Mouse (Mus musculus): ENCODE data around the gene Lgsn. TPM values are rescaled to one million over a fixed set of nuclear protein-coding genes. Genes with fewer than 3 reads are reported as not detected.

Lgsn gene
- polyA plus RNA-seq, 1 experiment from 2014 or later, result not detected

DNA sequence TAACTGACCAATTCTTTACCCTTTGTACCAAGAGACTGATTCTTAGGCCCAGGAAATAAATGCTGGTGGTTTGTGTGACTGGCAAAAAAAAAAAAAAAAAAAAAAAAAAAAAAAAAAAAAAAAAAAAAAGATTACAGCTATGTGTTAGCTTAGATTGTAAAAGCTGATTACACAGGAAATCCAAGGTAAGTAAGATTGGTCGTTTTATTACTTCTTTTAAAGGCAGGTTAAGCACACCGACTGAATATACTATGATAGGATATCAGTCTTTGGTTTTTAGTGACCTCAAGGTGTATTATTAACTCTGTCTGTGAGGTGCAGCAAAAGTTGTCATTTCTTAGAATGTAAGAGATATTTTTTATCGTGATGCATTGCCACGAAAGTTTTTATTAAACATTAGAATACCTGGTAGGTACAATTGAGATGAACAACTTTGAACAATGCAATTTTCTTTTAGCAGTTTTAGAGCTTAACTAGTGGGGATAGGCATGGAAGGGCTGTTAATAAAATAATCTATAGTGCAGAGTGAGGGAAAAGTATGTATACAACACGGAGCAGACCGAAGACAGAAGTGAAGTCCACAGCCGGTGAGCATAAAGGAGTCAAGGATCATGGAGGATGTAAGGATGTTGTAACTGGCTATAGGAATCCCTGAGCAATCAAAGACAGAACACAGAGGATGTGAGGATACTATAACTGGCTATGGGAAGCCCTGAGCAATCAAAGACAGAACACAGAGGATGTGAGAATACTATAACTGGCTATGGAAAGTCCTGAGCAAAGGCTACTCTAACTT is 10.7 kb upstream of the Lgsn start:
- 90% methylated on average over 7 of the region's 7 CpGs for WGBS
- Histone ChIP-seq H3K27me3 (replicated peaks) (no peaks in the 10 kb centered on the region), H3K27ac (no peak overlapping the region), H3K9me3 (no peaks in the 10 kb centered on the region), H3K4me1 (no peaks in the 10 kb centered on the region), H3K4me3 (no peak overlapping the region), H3K9ac (no peak overlapping the region), H3K36me3 (no peaks in the 10 kb centered on the region), H3K4me2 (replicated peaks) (no peak overlapping the region)
- no peak for ATAC-seq (ENCODE audit: low FRiP score, low read depth)

GRCm38 (mm10) chr1:31175401-31175800 is 800 bp upstream of the Lgsn start:
- 75% methylated on average over 3 of the region's 3 CpGs for WGBS
- Histone ChIP-seq H3K4me2 (replicated peaks) (no peak overlapping the region), H3K27me3 (replicated peaks) (no peaks in the 10 kb centered on the region), H3K9ac (no peak overlapping the region), H3K4me3 (no peak overlapping the region), H3K27ac (no peak overlapping the region), H3K9me3 (no peaks in the 10 kb centered on the region), H3K4me1 (no peaks in the 10 kb centered on the region), H3K36me3 (no peaks in the 10 kb centered on the region)
- no peak for ATAC-seq (ENCODE audit: low FRiP score, low read depth)

GRCm38 (mm10) chr1:31178264-31178663 is 2.1 kb downstream of the Lgsn start:
- no peaks in the 10 kb centered on the region for H3K9me3 ChIP-seq
- no peak for ATAC-seq (ENCODE audit: low FRiP score, low read depth)

GRCm38 (mm10) chr1:31190237-31190866 is 14.2 kb downstream of the Lgsn start:
- H3K36me3 ChIP-seq, result no peaks in the 10 kb centered on the region
- no peak overlapping the region for H3K27ac ChIP-seq
- no peak; the same call in 1 of the 2 replicates for ATAC-seq (ENCODE audit: low FRiP score, low read depth)
- H3K4me3 ChIP-seq, result no peak overlapping the region
- H3K4me2 ChIP-seq (replicated peaks), result no peak overlapping the region
- H3K9ac ChIP-seq, result no peak overlapping the region
- no peaks in the 10 kb centered on the region for H3K9me3 ChIP-seq
- no peaks in the 10 kb centered on the region for H3K4me1 ChIP-seq
- WGBS, result 83% methylated on average over 10 of the region's 10 CpGs
- H3K27me3 ChIP-seq (replicated peaks), result no peaks in the 10 kb centered on the region

More at GRCm38 (mm10) chr1:31178264-31178663, 2.1 kb downstream of the Lgsn start:
- Histone ChIP-seq H3K4me2 (replicated peaks) (no peak overlapping the region), H3K27ac (no peak overlapping the region), H3K4me1 (no peaks in the 10 kb centered on the region), H3K36me3 (no peaks in the 10 kb centered on the region), H3K9ac (no peak overlapping the region), H3K27me3 (replicated peaks) (no peaks in the 10 kb centered on the region), H3K4me3 (no peak overlapping the region)
- WGBS, result 75% methylated on average over 1 of the region's 1 CpGs

GRCm38 (mm10) chr1:31195633-31196032 is 19.4 kb downstream of the Lgsn start:
- no peak overlapping the region for H3K4me3 ChIP-seq
- no peak overlapping the region for H3K9ac ChIP-seq
- H3K9me3 ChIP-seq, result no peaks in the 10 kb centered on the region
- 80% methylated on average over 1 of the region's 1 CpGs for WGBS
- ATAC-seq (ENCODE audit: low FRiP score, low read depth), result no peak
- H3K27ac ChIP-seq, result no peak overlapping the region
- no peaks in the 10 kb centered on the region for H3K4me1 ChIP-seq
- H3K36me3 ChIP-seq, result no peaks in the 10 kb centered on the region
- H3K27me3 ChIP-seq (replicated peaks), result no peaks in the 10 kb centered on the region
- H3K4me2 ChIP-seq (replicated peaks), result no peak overlapping the region

GRCm38 (mm10) chr1:31196959-31197358 is 20.8 kb downstream of the Lgsn start:
- Histone ChIP-seq H3K4me1 (no peaks in the 10 kb centered on the region), H3K9me3 (no peaks in the 10 kb centered on the region), H3K9ac (no peak overlapping the region), H3K27me3 (replicated peaks) (no peaks in the 10 kb centered on the region), H3K27ac (no peak overlapping the region), H3K36me3 (no peaks in the 10 kb centered on the region), H3K4me2 (replicated peaks) (no peak overlapping the region), H3K4me3 (no peak overlapping the region)
- ATAC-seq (ENCODE audit: low FRiP score, low read depth), result no peak
- WGBS, result 76% methylated on average over 3 of the region's 3 CpGs

- Histone ChIP-seq H3K9me3 (no peaks in the 10 kb centered on the region), H3K36me3 (no peaks in the 10 kb centered on the region), H3K4me1 (no peaks in the 10 kb centered on the region), H3K4me2 (replicated peaks) (no peak overlapping the region), H3K27me3 (replicated peaks) (no peaks in the 10 kb centered on the region), H3K27ac (no peak overlapping the region), H3K4me3 (no peak overlapping the region), H3K9ac (no peak overlapping the region)
- ATAC-seq (ENCODE audit: low FRiP score, low read depth), result no peak
- WGBS, result 90% methylated on average over 10 of the region's 10 CpGs
Measured at GRCm38 (mm10) chr1:31203771-31204170, 27.6 kb downstream of the Lgsn start.

- H3K9me3 ChIP-seq, result no peaks in the 10 kb centered on the region
- 72% methylated on average over 7 of the region's 7 CpGs for WGBS
- no peaks in the 10 kb centered on the region for H3K4me1 ChIP-seq
- no peaks in the 10 kb centered on the region for H3K27me3 ChIP-seq (replicated peaks)
- ATAC-seq (ENCODE audit: low FRiP score, low read depth), result no peak
- H3K9ac ChIP-seq, result no peak overlapping the region
- H3K36me3 ChIP-seq, result no peaks in the 10 kb centered on the region
- no peak overlapping the region for H3K4me3 ChIP-seq
- no peak overlapping the region for H3K27ac ChIP-seq
- no peak overlapping the region for H3K4me2 ChIP-seq (replicated peaks)
Measured at GRCm38 (mm10) chr1:31205346-31205745, 29.1 kb downstream of the Lgsn start.

GRCm38 (mm10) chr1:31205770-31206169 is 29.6 kb downstream of the Lgsn start:
- WGBS, result 87% methylated on average over 3 of the region's 3 CpGs
- Histone ChIP-seq H3K36me3 (no peaks in the 10 kb centered on the region), H3K27ac (no peak overlapping the region), H3K4me1 (no peaks in the 10 kb centered on the region), H3K4me2 (replicated peaks) (no peak overlapping the region), H3K4me3 (no peak overlapping the region), H3K27me3 (replicated peaks) (no peaks in the 10 kb centered on the region), H3K9ac (no peak overlapping the region), H3K9me3 (no peaks in the 10 kb centered on the region)
- no peak for ATAC-seq (ENCODE audit: low FRiP score, low read depth)

DNA sequence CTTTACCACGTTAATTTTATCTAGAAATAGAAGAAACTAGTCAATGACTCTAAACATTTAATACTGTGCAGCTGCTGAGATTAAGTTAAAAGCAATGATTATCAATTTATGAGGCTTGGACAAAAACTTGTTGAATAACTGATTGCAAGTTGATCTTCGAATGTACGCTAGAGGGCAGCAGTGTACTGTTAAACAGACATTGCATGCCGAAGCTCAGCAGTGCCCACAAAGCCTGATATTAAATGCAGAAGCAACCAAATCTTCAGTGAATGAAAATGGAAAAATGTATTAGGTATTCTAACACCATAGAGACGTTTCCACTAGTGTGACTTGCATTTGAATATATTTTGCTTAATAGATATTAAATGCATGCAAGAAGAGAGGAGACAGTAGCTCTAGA is 33.9 kb downstream of the Lgsn start:
- Histone ChIP-seq H3K4me1 (no peaks in the 10 kb centered on the region), H3K9ac (no peak overlapping the region), H3K27me3 (replicated peaks) (no peaks in the 10 kb centered on the region), H3K4me3 (no peak overlapping the region), H3K36me3 (no peaks in the 10 kb centered on the region), H3K27ac (no peak overlapping the region), H3K4me2 (replicated peaks) (no peak overlapping the region), H3K9me3 (no peaks in the 10 kb centered on the region)
- 1% methylated on average over 5 of the region's 5 CpGs for WGBS
- 0 out of 2 replicates have a peak, but pooled peaks have one; percentile 41 for ATAC-seq (ENCODE audit: low FRiP score, low read depth)

- no peak overlapping the region for H3K9ac ChIP-seq
- no peaks in the 10 kb centered on the region for H3K36me3 ChIP-seq
- H3K4me2 ChIP-seq (replicated peaks), result no peak overlapping the region
- no peak overlapping the region for H3K27ac ChIP-seq
- no peaks in the 10 kb centered on the region for H3K4me1 ChIP-seq
- ATAC-seq (ENCODE audit: low FRiP score, low read depth), result no peak
- WGBS, result 78% methylated on average over 1 of the region's 1 CpGs
- no peaks in the 10 kb centered on the region for H3K27me3 ChIP-seq (replicated peaks)
- H3K9me3 ChIP-seq, result no peaks in the 10 kb centered on the region
- no peak overlapping the region for H3K4me3 ChIP-seq
Measured at GRCm38 (mm10) chr1:31214831-31215230, 38.6 kb downstream of the Lgsn start.

DNA sequence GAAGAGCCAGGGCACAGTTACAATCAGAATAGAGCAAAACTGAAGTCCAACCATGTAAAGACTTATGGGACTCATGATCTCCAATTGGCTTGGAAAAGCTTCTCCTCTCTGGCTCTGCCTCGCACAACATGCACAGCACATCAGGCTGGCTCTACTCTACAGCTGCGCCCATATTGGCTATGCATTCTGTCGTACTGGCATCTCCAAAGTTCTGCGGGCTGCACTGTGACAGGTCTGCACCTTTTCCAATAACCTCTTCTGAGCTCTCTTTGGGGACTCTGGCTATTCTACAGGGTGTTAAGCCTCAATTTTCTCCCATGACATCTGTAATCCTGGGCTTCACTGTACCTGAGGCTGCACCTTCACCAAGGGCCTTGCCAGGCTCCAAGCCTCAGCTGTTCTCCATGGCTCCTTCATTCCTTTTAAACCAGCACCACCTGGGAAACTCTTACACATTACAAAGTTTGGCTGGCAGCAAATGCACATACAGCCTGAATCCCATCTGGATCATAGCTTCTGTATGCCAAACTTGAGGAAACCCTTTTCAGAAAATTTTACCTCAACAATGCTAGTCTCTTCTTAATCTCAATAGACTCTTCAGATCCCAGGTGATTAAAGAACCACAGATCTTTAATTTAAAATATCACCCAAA is 44.5 kb downstream of the Lgsn start:
- Histone ChIP-seq H3K4me2 (replicated peaks) (no peak overlapping the region), H3K9me3 (no peaks in the 10 kb centered on the region), H3K27me3 (replicated peaks) (no peaks in the 10 kb centered on the region), H3K36me3 (no peaks in the 10 kb centered on the region), H3K9ac (no peak overlapping the region), H3K4me3 (no peak overlapping the region), H3K27ac (no peak overlapping the region), H3K4me1 (no peaks in the 10 kb centered on the region)
- 95% methylated on average over 4 of the region's 4 CpGs for WGBS
- no peak for ATAC-seq (ENCODE audit: low FRiP score, low read depth)

Data from neural tube, embryonic 12.5 days (tissue).